19 mouse cellular contexts compared by ENCODE assay signal in genomic region chr7:30566033-30566432, GRCm38 (mm10). TPM values are rescaled to one million over a fixed set of nuclear protein-coding genes. Genes with fewer than 3 reads are reported as not detected.
A peak's percentile ranks its signal among the peaks of the same experiment; 100 is the strongest.
DNase-seq lines count a peak whose midpoint lies in the region; ATAC-seq and TF ChIP-seq lines count a peak whose summit lies in the region.
"Had no signal": no experiment of that assay in that cellular context is flagged by ENCODE, and none has a peak within 500 bp of the region (broad histone marks: within the 10 kb centered on the region; RNA-seq: fewer than 3 reads in every experiment).

No protein-coding gene starts in this region.

- DNase-seq in cerebellum, adult 9-10 months, result peak; percentile 38
- DNase-seq in kidney, postnatal 0 days (ENCODE audit: low spot score), result peak; percentile 48
- no peak for DNase-seq in kidney, adult 11 months
- no peak for DNase-seq in retina, embryonic 14.5 days (ENCODE audit: low spot score)
- DNase-seq: adrenal gland, adult 2 months; adrenal gland, postnatal 25 days; embryo, embryonic 11 days; gastrocnemius, adult 2 months; gastrocnemius, postnatal 25 days; heart, postnatal 36 days had no signal

- no peak for ATAC-seq in cerebellum, adult (ENCODE audit: insufficient number of reproducible peaks, low FRiP score, low TSS enrichment)
- no peak for ATAC-seq in kidney, postnatal 0 days (replicated peaks; ENCODE audit: low FRiP score, low read depth)
- ATAC-seq in megakaryocyte, adult 5-6 weeks (ENCODE audit: poor library complexity, severe bottlenecking), result no peak
- ATAC-seq: forebrain, embryonic 14.5 days had no signal

- H3K9ac ChIP-seq in kidney, postnatal 0 days (ENCODE audit: low read depth, low read length), result no peak overlapping the region
- H3K9ac ChIP-seq: embryonic facial prominence, embryonic 15.5 days; heart, embryonic 12.5 days; hindbrain, embryonic 15.5 days had no signal

- no peaks in the 10 kb centered on the region for H3K4me1 ChIP-seq in kidney, postnatal 0 days (replicated peaks; ENCODE audit: insufficient read depth, low read length)
- H3K4me1 ChIP-seq in megakaryocyte, embryonic 14.5 days, result peaks cover 45% of the 10 kb centered on the region

- 73% methylated on average over 9 of the region's 9 CpGs for WGBS in kidney, postnatal 0 days

- TF ChIP-seq CTCF in kidney, postnatal 0 days (IDR thresholded peaks at IDR 0.05; ENCODE audit: low read depth), result no peak

- H3K4me3 ChIP-seq in kidney, postnatal 0 days (replicated peaks; ENCODE audit: low read depth, low read length), result no peak overlapping the region
- peak overlapping the region; percentile 10 for H3K4me3 ChIP-seq in megakaryocyte, embryonic 14.5 days (replicated peaks)
- H3K4me3 ChIP-seq: embryonic facial prominence, embryonic 15.5 days; erythroblast, embryonic 14.5 days; forebrain, embryonic 10.5 days; gastrocnemius, adult 2 months; heart, embryonic 12.5 days; hindbrain, embryonic 15.5 days had no signal

- no peaks in the 10 kb centered on the region for H3K27me3 ChIP-seq in kidney, postnatal 0 days (ENCODE audit: insufficient read depth, low read length)
- no peaks in the 10 kb centered on the region for H3K27me3 ChIP-seq in megakaryocyte, embryonic 14.5 days (replicated peaks)
- H3K27me3 ChIP-seq: embryonic facial prominence, embryonic 15.5 days; heart, embryonic 12.5 days; hindbrain, embryonic 15.5 days had no signal

- H3K36me3 ChIP-seq in kidney, postnatal 0 days (ENCODE audit: insufficient read depth, low read length), result peaks cover 39% of the 10 kb centered on the region
- peaks cover 78% of the 10 kb centered on the region for H3K36me3 ChIP-seq in megakaryocyte, embryonic 14.5 days (replicated peaks; ENCODE audit: low read length)

- H3K9me3 ChIP-seq in kidney, postnatal 0 days (replicated peaks; ENCODE audit: low read length), result no peaks in the 10 kb centered on the region
- no peaks in the 10 kb centered on the region for H3K9me3 ChIP-seq in megakaryocyte, embryonic 14.5 days
- H3K9me3 ChIP-seq: embryonic facial prominence, embryonic 15.5 days; forebrain, embryonic 10.5 days; heart, embryonic 12.5 days; hindbrain, embryonic 15.5 days had no signal

- H3K4me2 ChIP-seq in kidney, postnatal 0 days (ENCODE audit: low read length), result no peak overlapping the region
- H3K4me2 ChIP-seq: embryonic facial prominence, embryonic 15.5 days; heart, embryonic 12.5 days; hindbrain, embryonic 15.5 days had no signal

- no peak overlapping the region for H3K27ac ChIP-seq in kidney, postnatal 0 days
- H3K27ac ChIP-seq: embryonic facial prominence, embryonic 15.5 days; forebrain, embryonic 10.5 days; gastrocnemius, adult 2 months; hindbrain, embryonic 15.5 days had no signal

RNA-seq across cellular contexts. Expression of gene Igflr1, which starts 0.8 kb away (rescaled TPM):
- 2.4 and 2.5 TPM in 2 replicates for polyA plus RNA-seq in kidney, postnatal 0 days (2015; fragmentation: Nextera tagmentation; extraction: Ambion mirVana)
- polyA plus RNA-seq in megakaryocyte, embryonic 14.5 days (2012; ENCODE audit: insufficient read depth, low replicate concordance), result 4.3 and 15.3 TPM in 2 replicates
- 4.6 and 8.0 TPM in 2 replicates for total RNA-seq in megakaryocyte, adult 5-6 weeks (2015)
- not detected in 2 replicates for total RNA-seq in megakaryocyte, adult 5-6 weeks (2017)

RNA-seq across cellular contexts. Expression of gene Psenen, which starts 2.6 kb away (rescaled TPM):
- polyA plus RNA-seq in kidney, postnatal 0 days (2015; fragmentation: Nextera tagmentation; extraction: Ambion mirVana), result 190 TPM in 2 replicates
- polyA plus RNA-seq in megakaryocyte, embryonic 14.5 days (2012; ENCODE audit: insufficient read depth, low replicate concordance), result 21.1 and 77.9 TPM in 2 replicates
- 216 and 221 TPM in 2 replicates for total RNA-seq in megakaryocyte, adult 5-6 weeks (2015)
- 154 and 162 TPM in 2 replicates for total RNA-seq in megakaryocyte, adult 5-6 weeks (2017)

RNA-seq across cellular contexts. Expression of gene Gm49396, which starts 2.9 kb away (rescaled TPM):
- 5.0 and 7.7 TPM in 2 replicates for polyA plus RNA-seq in kidney, postnatal 0 days (2015; fragmentation: Nextera tagmentation; extraction: Ambion mirVana)
- 0.70 TPM in 1 of 2 replicates, not detected in the other for polyA plus RNA-seq in megakaryocyte, embryonic 14.5 days (2012; ENCODE audit: insufficient read depth, low replicate concordance)
- total RNA-seq in megakaryocyte, adult 5-6 weeks (2015), result 1.0 and 2.1 TPM in 2 replicates
- 3.6 and 3.8 TPM in 2 replicates for total RNA-seq in megakaryocyte, adult 5-6 weeks (2017)

RNA-seq across cellular contexts. Expression of gene U2af1l4, which starts 2.9 kb away (rescaled TPM):
- polyA plus RNA-seq in kidney, postnatal 0 days (2015; fragmentation: Nextera tagmentation; extraction: Ambion mirVana), result 100 and 102 TPM in 2 replicates
- 52.8 and 64.1 TPM in 2 replicates for polyA plus RNA-seq in megakaryocyte, embryonic 14.5 days (2012; ENCODE audit: insufficient read depth, low replicate concordance)
- total RNA-seq in megakaryocyte, adult 5-6 weeks (2015), result 15.2 and 19.6 TPM in 2 replicates
- 63.3 and 69.7 TPM in 2 replicates for total RNA-seq in megakaryocyte, adult 5-6 weeks (2017)

RNA-seq across cellular contexts. Expression of gene Lin37, which starts 6.4 kb away (rescaled TPM):
- polyA plus RNA-seq in kidney, postnatal 0 days (2015; fragmentation: Nextera tagmentation; extraction: Ambion mirVana), result 37.6 and 40.8 TPM in 2 replicates
- polyA plus RNA-seq in megakaryocyte, embryonic 14.5 days (2012; ENCODE audit: insufficient read depth, low replicate concordance), result 49.3 and 62.3 TPM in 2 replicates
- 54.7 and 64.1 TPM in 2 replicates for total RNA-seq in megakaryocyte, adult 5-6 weeks (2015)
- 13.0 and 22.4 TPM in 2 replicates for total RNA-seq in megakaryocyte, adult 5-6 weeks (2017)

Comparison
In these comparisons a context has a peak if more than half of its experiments do, and no peak if none do; other contexts are left out.
1. DNase-seq: peak in cerebellum, adult 9-10 months (single experiment) and kidney, postnatal 0 days (single experiment); none in kidney, adult 11 months (single experiment) and retina, embryonic 14.5 days (single experiment).